Mouse (Mus musculus): ENCODE measurements around the gene Itgb6.

Itgb6 gene

DNA sequence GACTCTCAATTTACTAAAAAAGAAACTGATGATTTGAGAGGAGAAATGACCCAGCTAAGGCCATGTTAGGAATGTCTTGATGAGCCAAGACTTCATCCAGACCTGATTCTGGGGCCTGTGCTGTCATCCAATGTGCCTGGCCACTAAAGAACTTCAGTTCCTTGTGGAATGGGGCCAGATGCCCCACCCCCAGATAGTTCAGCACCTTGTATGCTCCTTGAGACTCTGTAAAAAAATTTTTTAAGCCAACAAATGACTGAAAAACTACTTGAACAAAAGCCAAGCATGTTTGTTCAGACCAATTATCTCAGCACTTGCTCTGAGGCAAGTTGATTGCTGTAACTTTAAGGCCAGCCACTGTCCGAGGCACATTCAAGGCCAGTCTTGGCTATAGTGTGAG is 59.4 kb downstream of the Itgb6 start:
- no peak for TF ChIP-seq GATA4 (IDR thresholded peaks at IDR 0.05; ENCODE audit: insufficient replicate concordance, low read length)

DNA sequence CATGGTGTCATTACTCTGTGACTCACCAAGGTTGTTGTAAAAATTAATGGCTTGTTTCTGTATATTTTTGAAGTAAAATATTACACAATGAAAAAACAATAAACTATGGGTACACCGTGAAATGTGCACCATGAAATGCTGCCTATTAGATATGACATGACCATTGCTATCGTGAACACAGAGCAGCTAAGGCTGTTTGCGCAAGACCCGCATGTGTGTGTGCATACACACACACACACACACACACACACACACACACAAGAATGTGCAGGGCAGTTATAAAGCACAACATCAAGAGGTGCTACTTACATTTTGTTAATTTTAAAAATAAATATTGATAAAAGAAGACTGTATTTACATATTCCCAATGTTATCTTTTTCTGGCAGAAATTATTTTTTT is 62.5 kb downstream of the Itgb6 start:
- no peak for TF ChIP-seq GATA4 (IDR thresholded peaks at IDR 0.05; ENCODE audit: insufficient replicate concordance, low read length)

DNA sequence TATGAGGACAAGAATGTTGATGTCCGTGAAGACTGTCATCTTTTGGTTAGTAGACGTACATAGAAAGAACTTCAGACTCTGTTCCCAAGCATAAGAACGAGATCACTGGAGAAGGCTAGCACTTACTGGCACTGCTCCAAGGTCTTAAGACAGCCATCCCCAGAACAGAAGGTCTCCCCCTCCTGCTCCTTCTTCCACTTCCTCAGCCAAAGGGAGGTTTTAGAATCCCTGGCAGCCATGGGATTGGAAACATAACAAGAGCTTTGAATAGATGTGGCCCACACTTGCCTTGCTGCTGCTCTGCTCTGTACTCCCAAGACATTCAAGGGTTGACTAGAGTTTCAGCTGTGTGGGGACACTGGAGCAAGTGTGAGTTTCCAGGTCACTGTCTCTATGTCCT is 63.5 kb downstream of the Itgb6 start:
- no peak for TF ChIP-seq GATA4 (IDR thresholded peaks at IDR 0.05; ENCODE audit: insufficient replicate concordance, low read length)

DNA sequence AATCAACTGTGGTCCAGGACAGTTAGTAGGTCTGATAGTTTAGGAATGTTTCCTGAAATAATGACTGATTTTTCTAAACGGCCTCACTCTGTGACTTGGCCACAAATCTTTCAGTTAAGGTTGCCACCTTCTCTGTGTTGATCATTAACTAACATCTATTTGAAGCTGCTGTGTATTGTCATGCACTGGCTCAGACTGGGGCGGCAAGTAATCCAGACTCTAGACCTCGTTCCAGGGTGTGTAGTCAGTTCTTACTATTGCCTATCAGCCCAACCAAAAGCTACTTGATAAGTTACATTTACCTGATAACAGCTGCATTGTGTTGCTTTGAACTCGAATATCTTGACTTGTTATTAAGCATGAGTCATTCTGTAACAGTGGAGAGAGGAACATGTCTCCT is 67.6 kb downstream of the Itgb6 start:
- no peak for TF ChIP-seq GATA4 (IDR thresholded peaks at IDR 0.05; ENCODE audit: insufficient replicate concordance, low read length)

DNA sequence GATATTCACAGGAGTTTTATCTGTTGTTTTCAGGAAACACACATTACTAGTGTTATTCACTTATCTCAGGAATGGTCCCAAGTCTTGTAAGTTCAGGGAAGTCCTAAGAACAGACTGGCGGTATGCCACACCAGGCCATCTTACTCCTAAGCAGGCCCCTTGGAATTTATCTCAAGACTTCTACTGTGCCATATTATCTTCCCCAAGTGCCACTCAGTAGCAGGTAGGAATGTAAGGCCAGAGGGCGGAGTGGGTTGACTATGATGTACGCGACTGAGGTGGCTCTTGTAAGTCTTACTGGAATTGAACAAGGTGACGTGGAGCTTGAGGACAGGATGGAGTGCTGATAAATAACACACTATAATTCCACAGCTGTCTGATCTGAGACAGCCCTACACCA is 72.3 kb downstream of the Itgb6 start:
- no peak for TF ChIP-seq GATA4 (IDR thresholded peaks at IDR 0.05; ENCODE audit: insufficient replicate concordance, low read length)

DNA sequence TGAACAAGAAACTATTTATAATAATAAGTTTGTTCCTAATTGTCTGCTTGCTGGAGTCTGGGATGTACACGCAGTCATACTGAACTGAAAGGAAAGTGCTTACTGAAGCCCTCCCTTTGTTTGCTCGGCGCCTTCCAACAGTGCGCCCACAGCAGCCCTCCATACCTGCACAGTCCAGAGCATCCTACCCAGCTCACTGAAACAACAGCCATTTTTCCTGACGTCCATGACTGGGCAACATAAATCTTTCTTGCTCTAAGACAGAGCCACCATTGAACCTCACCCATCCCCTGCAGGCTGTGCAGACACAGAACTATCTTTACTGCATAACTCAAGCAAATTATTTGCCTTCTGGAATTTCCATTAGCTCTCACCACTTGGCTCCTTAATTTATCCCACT is 74.8 kb downstream of the Itgb6 start:
- no peak for TF ChIP-seq GATA4 (IDR thresholded peaks at IDR 0.05; ENCODE audit: insufficient replicate concordance, low read length)

DNA sequence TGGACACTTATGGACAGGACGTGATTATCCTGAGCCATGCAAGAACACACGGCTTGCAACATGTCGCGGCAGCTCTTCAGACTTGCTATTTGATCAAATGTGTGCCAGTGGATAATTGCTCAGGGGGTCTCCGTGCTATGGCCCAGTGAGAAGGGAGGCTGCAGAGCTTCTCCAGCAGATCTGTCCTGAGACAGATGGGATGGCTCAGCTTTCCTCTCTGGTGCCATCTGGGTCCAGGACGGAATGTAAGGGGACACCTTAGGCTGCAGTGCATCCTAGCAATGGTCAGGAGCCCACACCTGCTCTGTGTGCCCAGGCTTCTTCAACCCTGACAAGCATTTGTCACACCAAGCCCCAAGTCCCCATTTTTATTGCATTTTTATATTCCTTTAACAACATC is 75.9 kb downstream of the Itgb6 start:
- TF ChIP-seq GATA4 (IDR thresholded peaks at IDR 0.05; ENCODE audit: insufficient replicate concordance, low read length) = no peak

DNA sequence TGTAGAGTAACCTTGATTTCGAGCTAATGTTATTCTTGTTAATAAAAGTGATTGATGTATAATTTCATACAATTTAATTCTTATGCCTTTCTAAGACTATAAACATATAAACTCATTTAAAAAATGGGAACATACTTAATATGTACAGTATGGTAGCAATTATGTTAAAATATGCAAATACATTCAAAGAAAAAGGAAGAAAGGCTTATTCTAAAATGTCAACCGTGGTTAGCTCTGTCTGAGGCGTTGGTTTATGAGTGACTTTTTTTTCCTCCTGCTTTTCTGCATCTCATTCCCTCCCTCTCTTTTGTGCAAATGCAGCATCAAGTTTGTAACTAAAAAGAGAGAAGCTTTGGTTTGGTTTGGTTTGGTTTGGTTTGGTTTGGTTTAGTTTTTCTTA is 79.0 kb downstream of the Itgb6 start:
- no peak for TF ChIP-seq GATA4 (IDR thresholded peaks at IDR 0.05; ENCODE audit: insufficient replicate concordance, low read length)

DNA sequence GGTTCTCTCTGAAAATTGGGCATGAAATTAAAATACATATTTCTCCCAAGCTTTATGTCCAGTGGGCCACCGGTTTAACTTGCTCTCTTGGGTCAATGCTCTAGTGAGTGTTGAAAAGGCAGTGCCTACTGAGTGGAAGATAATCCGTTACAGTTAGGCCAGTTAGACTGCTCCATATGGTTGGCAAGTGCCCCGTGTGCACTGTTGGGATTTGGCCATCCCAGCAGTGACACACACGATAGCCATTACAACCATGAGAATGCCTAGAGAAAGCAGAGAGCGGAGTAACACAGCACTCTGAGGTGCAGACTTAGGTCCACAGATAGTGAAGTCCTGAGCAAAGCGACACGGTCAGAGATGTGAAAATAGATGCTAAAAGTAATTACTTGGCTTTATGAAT is 79.8 kb downstream of the Itgb6 start:
- no peak for TF ChIP-seq GATA4 (IDR thresholded peaks at IDR 0.05; ENCODE audit: insufficient replicate concordance, low read length)

DNA sequence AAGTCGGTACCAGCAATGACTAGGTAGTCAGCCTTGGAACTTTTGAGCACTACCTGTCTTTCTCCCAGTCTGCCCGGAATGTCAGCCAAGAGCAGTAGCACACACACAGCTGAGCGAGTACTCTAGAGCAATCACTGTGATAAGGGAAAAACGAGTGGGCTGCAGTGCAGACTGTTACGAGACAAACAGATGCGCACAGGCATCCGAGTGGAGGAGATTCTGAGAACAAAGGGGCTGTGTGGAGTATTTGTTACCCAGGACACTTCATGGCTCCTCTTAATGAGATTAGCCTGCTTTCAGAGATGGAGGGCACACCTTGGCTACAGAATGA is 82.1 kb downstream of the Itgb6 start:
- TF ChIP-seq GATA4 (IDR thresholded peaks at IDR 0.05; ENCODE audit: insufficient replicate concordance, low read length) = no peak

DNA sequence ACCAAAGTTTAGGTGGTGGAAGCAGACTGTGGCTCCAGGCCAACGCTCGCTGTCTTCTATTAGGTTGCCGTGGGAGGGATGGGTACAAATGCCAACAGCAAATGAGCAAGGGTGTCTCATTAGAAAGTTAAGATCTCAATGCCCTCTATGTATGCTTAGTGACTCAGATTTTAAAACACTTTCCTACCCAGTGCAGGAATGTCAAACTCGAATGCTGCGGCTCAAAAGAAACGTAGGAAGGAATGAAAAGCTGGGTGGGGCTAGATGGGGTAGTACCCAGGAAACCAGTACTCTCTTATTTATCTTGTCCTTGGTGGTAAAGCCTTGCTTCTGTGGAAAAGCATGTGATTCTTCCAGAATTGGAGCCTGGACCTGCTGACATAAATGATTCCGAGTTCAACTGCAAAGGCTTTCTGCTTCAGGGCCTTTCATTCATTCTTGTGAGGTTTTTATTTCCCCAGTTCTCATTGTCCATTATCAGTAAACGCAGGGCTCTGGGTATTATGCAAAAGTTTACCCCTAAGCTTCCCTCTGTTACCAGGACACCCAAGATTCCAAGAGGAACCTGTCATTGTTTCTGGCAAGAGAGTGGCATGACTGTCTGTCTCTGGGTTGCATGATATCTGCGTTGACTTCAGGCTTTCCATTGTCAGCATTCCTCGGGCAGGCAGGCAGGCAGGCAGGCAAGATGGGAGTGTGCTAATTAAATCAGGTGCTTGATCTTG is 82.7 kb downstream of the Itgb6 start:
- TF ChIP-seq GATA4 (IDR thresholded peaks at IDR 0.05; ENCODE audit: insufficient replicate concordance, low read length) = no peak

DNA sequence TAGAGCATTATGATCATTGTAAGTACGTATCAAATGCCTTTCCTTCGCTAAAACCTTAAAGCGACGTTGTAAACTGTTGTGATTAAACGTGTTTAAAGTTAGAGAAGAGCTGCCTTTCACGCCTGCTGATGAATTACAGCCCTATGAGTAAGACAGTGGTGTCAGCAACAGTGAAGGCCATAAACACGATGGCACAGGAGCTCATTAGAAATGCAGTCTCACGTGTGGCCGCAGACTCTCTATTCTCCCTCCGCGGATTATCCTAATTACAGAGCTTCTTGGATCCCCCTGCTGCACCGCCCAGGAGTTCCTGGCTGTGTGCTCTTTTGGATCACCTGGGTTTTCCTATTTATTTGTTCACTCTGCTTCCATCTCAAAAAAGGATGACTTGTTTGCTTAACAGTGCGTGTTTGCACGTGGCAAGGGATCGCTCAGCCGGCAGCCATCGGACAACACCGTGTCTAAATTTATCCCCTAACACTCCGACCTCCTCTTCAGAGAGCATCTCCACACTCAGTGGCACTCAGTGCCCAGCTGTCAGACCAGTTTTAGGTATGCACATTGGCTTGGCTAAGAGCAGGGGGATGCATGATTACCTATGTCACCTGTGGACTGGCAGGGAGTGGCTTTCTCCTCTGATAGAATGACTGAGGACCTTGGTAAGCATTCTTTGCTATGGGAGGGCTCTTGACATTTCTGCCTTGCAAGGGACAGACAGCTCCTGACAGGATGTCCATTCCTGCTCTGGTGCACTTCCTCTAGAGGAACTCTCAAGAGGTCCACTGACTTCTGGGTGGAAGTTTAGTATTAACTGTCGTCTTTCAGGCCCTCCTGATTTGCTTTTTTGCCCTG is 85.3 kb downstream of the Itgb6 start:
- TF ChIP-seq GATA4 (IDR thresholded peaks at IDR 0.05; ENCODE audit: insufficient replicate concordance, low read length) = no peak

DNA sequence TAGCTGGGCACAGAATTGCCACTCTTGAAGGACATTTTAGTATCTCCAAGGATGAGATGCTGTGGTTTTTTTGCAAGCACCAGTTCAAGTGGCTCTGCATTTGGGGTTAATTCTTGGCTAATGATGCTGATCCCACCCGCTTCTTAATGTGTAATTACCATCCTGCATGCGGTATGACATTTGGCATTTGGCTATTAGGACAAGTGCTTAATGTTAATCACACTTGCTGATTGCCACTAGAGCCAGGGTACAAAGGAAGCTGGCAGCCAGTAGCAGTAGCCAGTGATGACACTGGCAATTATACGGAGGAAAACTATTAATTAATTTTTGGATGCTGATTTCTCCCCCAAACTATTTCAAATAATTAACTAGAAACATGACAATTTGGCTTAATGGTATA is 86.0 kb downstream of the Itgb6 start:
- TF ChIP-seq GATA4 (IDR thresholded peaks at IDR 0.05; ENCODE audit: insufficient replicate concordance, low read length) = no peak

DNA sequence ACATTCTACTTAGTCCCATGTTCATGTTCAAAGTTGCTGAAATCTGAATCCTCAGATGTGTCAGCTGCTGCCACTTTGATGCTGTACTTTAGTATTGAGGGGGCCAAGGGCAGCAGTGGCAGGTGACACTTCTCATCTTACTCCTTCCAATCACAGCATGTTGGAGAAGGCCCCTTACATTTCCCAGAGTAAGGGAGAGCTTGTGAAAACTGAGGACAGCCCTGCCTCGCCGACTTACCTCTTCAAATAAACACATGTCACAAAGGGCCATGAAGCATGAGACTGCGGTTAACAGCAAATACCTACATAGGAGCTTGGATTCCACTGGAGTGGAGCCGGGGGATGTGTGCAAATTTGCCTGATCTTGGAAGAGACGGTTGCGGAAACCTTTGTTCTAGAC is 86.4 kb downstream of the Itgb6 start:
- no peak for TF ChIP-seq GATA4 (IDR thresholded peaks at IDR 0.05; ENCODE audit: insufficient replicate concordance, low read length)

DNA sequence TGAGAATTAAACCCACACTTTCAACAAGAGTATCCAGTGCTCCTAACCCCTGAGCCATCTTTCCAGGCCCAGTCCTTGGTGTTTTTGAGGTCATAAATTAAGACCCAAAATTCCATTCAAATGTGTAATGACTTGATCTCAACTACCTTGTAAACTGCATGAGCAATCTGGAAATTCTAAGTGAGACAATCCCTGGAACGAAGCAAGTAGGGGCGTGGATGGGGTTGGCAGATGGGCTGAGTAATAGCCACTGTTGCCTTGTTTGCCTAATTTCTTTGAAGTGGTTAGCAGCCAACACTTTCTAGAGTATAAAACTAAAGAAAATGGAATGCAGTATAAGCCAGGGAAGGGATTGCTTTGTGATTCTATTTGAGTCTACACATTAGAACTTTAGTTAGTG is 89.7 kb downstream of the Itgb6 start:
- TF ChIP-seq GATA4 (IDR thresholded peaks at IDR 0.05; ENCODE audit: insufficient replicate concordance, low read length) = no peak

DNA sequence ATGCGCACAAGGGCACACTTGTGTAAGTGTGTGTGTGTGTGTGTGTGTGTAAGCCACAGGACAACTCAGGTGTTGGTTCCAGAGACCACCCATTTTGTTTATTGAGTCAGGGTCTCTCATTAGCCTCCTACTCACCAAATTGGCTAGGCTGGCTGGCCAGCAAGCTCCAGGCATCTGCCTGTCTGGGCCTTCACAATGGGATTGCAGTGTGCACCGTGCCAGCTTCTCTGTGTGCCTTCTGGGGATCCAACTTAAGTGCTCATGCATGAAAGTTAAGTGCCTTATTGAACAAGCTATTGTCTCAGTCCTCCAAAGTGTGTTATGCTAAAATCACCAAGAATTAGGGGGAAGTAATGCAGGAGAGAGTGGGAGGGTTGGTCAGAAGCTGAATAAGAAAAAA is 92.1 kb downstream of the Itgb6 start:
- TF ChIP-seq GATA4 (IDR thresholded peaks at IDR 0.05; ENCODE audit: insufficient replicate concordance, low read length) = no peak

DNA sequence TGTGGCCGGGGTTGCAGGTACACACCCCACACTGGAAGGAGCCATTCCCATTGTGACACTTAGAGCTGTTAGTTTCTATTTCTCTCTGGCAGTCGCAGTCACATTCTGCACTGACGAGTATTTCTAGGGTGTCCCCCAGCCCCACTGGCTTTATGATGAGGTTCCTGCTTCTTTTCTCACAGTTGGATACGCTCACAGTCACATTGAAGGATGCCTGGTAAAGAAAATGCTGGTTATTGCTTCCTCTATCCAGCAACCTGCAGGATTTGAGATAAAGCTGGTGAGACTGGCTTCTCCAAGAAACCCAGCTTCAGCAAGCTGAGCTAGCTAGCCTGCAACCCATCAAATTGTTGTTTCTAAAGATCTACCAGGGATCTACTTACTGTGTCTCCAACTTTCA is 94.5 kb downstream of the Itgb6 start:
- TF ChIP-seq GATA4 (IDR thresholded peaks at IDR 0.05; ENCODE audit: insufficient replicate concordance, low read length) = no peak

All from liver, adult (tissue).